Mouse (Mus musculus): ENCODE results near the gene Itpka. TPM values are rescaled to one million over a fixed set of nuclear protein-coding genes. Genes with fewer than 3 reads are reported as not detected.

Gene Itpka
- polyA plus RNA-seq, 1 experiment from 2014 or later: 0.19 TPM

DNA sequence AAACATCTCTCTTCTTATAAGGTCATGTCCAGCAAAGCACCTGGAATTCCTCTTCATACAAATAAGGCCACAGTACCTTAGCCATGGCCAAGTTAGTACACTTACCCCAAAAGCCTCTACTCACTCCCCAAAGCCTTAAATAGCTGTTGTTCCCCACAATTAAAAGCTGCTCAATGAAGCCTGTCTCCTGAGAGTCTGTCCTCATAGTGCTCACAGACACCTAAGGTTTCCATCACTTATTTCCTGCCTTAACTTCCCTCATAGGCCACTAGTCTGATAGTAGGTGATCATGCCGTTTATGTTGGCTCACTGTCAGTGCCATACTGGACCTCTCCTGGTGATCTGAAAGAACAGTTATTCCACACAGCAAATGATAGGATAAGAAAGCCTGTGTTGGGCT lies 20.1 kb downstream of the Itpka start:
- H3K4me1 ChIP-seq (ENCODE audit: control insufficient read depth, insufficient read depth, low read length): peaks cover 7% of the 10 kb centered on the region; the same call in 1 of the 2 replicates
- H3K27ac ChIP-seq (ENCODE audit: low read length): no peak overlapping the region
- H3K9ac ChIP-seq (ENCODE audit: low read depth, low read length): no peak overlapping the region
- no peaks in the 10 kb centered on the region for H3K9me3 ChIP-seq (replicated peaks; ENCODE audit: control insufficient read depth, low read length, poor library complexity, severe bottlenecking)
- peaks cover 24% of the 10 kb centered on the region for H3K27me3 ChIP-seq (ENCODE audit: control insufficient read depth, insufficient read depth, low read depth, low read length)
- no peak overlapping the region for H3K4me2 ChIP-seq (ENCODE audit: low read length)
- no peak for ATAC-seq
- H3K36me3 ChIP-seq (ENCODE audit: control insufficient read depth, insufficient read depth, low read length): peaks cover 14% of the 10 kb centered on the region; the same call in 1 of the 2 replicates
- 73% methylated on average over 1 of the region's 1 CpGs for WGBS
- H3K4me3 ChIP-seq (ENCODE audit: low read depth, low read length): no peak overlapping the region

DNA sequence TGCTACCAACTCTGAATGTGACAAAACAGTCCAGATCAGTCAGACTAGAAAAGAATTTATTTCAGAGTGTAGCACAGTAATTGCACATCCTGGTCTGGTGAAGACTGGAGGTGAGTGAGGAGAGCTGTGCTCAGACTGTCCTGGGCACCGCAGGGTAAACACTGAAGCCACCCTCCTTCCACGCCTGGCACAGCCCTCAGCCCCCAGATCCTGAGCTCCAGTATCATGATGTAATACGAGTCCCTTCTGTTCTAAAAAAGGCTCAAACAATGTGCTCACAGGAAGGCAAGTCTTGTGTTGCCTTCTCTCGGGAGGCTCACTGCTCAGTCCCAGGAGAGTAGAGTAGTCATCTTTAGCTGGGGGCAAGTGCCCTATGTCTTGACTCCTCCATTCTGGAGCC lies 21.8 kb downstream of the Itpka start:
- no peak overlapping the region for H3K4me2 ChIP-seq (ENCODE audit: low read length)
- WGBS: 71% methylated on average over 4 of the region's 4 CpGs
- peaks cover 21% of the 10 kb centered on the region for H3K36me3 ChIP-seq (ENCODE audit: control insufficient read depth, insufficient read depth, low read length)
- H3K27me3 ChIP-seq (ENCODE audit: control insufficient read depth, insufficient read depth, low read depth, low read length): peaks cover 14% of the 10 kb centered on the region
- no peaks in the 10 kb centered on the region for H3K9me3 ChIP-seq (replicated peaks; ENCODE audit: control insufficient read depth, low read length, poor library complexity, severe bottlenecking)
- no peak overlapping the region for H3K4me3 ChIP-seq (ENCODE audit: low read depth, low read length)
- H3K9ac ChIP-seq (ENCODE audit: low read depth, low read length): no peak overlapping the region
- H3K27ac ChIP-seq (ENCODE audit: low read length): no peak overlapping the region
- ATAC-seq: no peak
- H3K4me1 ChIP-seq (ENCODE audit: control insufficient read depth, insufficient read depth, low read length): no peaks in the 10 kb centered on the region; the same call in 1 of the 2 replicates

DNA sequence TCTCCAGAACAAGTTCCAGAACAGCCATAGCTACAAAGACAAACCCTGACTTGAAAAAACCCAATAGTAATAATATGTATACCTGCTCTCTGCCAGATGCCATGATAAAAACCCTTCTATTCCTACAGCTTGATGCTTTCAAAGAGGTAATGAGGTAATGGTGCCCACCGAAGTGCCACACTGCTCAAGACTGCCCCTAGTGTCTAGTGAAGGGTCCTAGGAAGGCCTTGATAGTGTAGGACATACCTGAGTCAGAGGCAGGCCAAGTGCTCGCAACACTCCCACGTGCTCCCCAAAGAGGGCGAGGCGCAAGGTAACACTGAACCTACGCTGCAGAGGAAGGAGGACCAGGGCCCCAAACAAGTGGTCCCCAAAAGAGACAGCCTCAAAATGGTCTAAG lies 25.1 kb downstream of the Itpka start:
- 90% methylated on average over 6 of the region's 6 CpGs for WGBS
- H3K36me3 ChIP-seq (ENCODE audit: control insufficient read depth, insufficient read depth, low read length): peaks cover 51% of the 10 kb centered on the region
- no peak overlapping the region for H3K27ac ChIP-seq (ENCODE audit: low read length)
- no peak overlapping the region for H3K4me3 ChIP-seq (ENCODE audit: low read depth, low read length)
- H3K4me1 ChIP-seq (ENCODE audit: control insufficient read depth, insufficient read depth, low read length): no peaks in the 10 kb centered on the region
- no peaks in the 10 kb centered on the region for H3K9me3 ChIP-seq (replicated peaks; ENCODE audit: control insufficient read depth, low read length, poor library complexity, severe bottlenecking)
- H3K27me3 ChIP-seq (ENCODE audit: control insufficient read depth, insufficient read depth, low read depth, low read length): no peaks in the 10 kb centered on the region
- no peak for ATAC-seq
- H3K9ac ChIP-seq (ENCODE audit: low read depth, low read length): no peak overlapping the region
- H3K4me2 ChIP-seq (ENCODE audit: low read length): no peak overlapping the region

DNA sequence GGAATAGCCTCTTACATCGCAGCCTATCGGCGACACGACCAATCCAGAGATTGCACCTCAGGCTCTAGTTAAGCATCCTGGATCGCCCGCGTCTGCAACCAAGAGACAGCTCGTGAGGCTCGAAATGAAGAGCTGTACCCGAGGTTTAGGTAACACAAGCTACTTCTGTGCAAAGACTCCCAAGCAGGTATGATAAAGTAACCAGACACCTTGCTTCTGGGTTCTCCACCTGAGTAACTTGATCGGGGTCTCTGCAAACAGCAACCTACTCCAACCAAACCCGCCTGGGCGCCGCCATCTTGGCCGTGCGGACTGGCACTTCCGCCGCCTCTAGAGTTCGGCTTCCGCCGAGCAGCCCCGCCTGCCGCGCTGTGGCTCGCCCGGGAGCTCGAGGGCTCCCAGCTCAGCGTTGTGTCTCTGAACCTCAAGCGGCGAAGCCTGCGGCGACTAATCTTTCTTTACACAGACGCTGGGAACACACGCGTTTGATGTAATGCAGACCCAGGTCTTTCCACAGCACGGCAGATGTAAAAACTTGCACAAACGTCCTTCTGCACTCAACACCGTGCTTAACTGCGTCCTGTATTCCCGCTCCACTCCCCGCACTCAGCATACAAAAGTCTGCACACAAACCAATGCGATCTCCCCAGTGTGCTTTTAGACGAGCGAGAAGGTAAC lies 45.2 kb downstream of the Itpka start, which contains the start of gene Rpap1:
TSS of gene Rpap1 (minus strand) at position 332 of the 678 bp plus-strand sequence.
- H3K9ac ChIP-seq (ENCODE audit: low read depth, low read length): peak within 1 kb of the TSS; percentile 77
- H3K9me3 ChIP-seq (replicated peaks; ENCODE audit: control insufficient read depth, low read length, poor library complexity, severe bottlenecking): no peaks in the 10 kb centered on the region
- peak within 1 kb of the TSS; percentile 80 for H3K4me2 ChIP-seq (ENCODE audit: low read length)
- H3K27ac ChIP-seq (ENCODE audit: low read length): peak within 1 kb of the TSS; percentile 85
- under 1% methylated on average over 44 of the region's 44 CpGs for WGBS
- peak within 1 kb of the TSS; percentile 71 for H3K4me3 ChIP-seq (ENCODE audit: low read depth, low read length)
- peaks cover 11% of the 10 kb centered on the region; the same call in 1 of the 2 replicates for H3K4me1 ChIP-seq (ENCODE audit: control insufficient read depth, insufficient read depth, low read length)
- peak; percentile 98 for ATAC-seq
- no peaks in the 10 kb centered on the region for H3K27me3 ChIP-seq (ENCODE audit: control insufficient read depth, insufficient read depth, low read depth, low read length)
- no peaks in the 10 kb centered on the region; the same call in 1 of the 2 replicates for H3K36me3 ChIP-seq (ENCODE audit: control insufficient read depth, insufficient read depth, low read length)

DNA sequence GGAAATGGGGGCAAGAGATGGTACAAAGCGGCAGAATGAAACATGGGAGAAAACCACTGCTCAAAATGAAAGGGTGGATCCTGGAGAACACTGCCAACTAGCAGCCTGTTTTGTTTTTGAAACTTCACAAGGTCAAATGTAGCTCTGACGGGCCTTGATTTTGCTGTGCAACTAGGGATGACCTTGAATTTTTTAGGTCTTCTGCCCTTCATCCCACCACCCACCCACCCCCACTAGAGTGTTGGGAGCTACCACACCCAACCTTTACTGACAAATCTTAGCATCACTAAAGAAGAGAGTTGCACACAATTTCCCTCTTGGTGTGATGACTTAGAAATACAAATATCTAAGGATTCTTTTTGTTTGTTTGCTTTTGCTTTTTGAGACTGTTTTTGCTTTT lies 47.9 kb downstream of the Itpka start:
- Histone ChIP-seq H3K4me2 (ENCODE audit: low read length) (no peak overlapping the region), H3K4me3 (ENCODE audit: low read depth, low read length) (no peak overlapping the region), H3K9me3 (replicated peaks; ENCODE audit: control insufficient read depth, low read length, poor library complexity, severe bottlenecking) (no peaks in the 10 kb centered on the region), H3K27ac (ENCODE audit: low read length) (no peak overlapping the region), H3K36me3 (ENCODE audit: control insufficient read depth, insufficient read depth, low read length) (no peaks in the 10 kb centered on the region), H3K4me1 (ENCODE audit: control insufficient read depth, insufficient read depth, low read length) (peaks cover 11% of the 10 kb centered on the region; the same call in 1 of the 2 replicates), H3K9ac (ENCODE audit: low read depth, low read length) (no peak overlapping the region), H3K27me3 (ENCODE audit: control insufficient read depth, insufficient read depth, low read depth, low read length) (no peaks in the 10 kb centered on the region)
- WGBS: 93% methylated on average over 2 of the region's 2 CpGs
- ATAC-seq: no peak

DNA sequence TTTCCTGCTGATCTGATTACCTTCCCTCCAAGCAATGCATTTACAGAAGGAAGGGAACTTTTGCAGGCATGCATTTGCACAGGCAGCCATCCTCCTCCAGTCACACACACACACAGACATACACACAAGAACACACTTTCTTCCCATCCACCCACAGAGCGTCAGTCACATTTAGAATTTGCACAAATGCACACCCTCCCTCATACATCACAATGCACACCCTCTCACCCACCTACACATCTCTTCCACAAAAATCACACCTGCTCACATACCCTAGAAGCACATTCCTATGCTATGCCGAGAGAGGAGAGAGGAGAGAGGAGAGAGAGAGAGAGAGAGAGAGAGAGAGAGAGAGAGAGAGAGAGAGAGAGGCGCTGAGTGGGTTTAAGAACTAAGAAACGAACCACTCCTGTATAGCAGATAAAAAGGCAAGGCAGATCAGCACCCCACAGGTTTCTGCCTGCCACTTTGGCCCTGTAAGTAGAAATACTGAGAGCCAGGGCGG lies 55.2 kb downstream of the Itpka start, which contains the start of gene Tyro3:
TSS of gene Tyro3 (plus strand) at position 455 of the 505 bp plus-strand sequence.
- Histone ChIP-seq H3K9me3 (replicated peaks; ENCODE audit: control insufficient read depth, low read length, poor library complexity, severe bottlenecking) (no peaks in the 10 kb centered on the region), H3K4me1 (ENCODE audit: control insufficient read depth, insufficient read depth, low read length) (peaks cover 16% of the 10 kb centered on the region), H3K4me3 (ENCODE audit: low read depth, low read length) (no peak within 1 kb of the TSS), H3K27me3 (ENCODE audit: control insufficient read depth, insufficient read depth, low read depth, low read length) (peaks cover 11% of the 10 kb centered on the region), H3K9ac (ENCODE audit: low read depth, low read length) (no peak within 1 kb of the TSS), H3K27ac (ENCODE audit: low read length) (no peak within 1 kb of the TSS), H3K36me3 (ENCODE audit: control insufficient read depth, insufficient read depth, low read length) (no peaks in the 10 kb centered on the region), H3K4me2 (ENCODE audit: low read length) (no peak within 1 kb of the TSS)
- WGBS: 60% methylated on average over 5 of the region's 5 CpGs
- ATAC-seq: no peak

DNA sequence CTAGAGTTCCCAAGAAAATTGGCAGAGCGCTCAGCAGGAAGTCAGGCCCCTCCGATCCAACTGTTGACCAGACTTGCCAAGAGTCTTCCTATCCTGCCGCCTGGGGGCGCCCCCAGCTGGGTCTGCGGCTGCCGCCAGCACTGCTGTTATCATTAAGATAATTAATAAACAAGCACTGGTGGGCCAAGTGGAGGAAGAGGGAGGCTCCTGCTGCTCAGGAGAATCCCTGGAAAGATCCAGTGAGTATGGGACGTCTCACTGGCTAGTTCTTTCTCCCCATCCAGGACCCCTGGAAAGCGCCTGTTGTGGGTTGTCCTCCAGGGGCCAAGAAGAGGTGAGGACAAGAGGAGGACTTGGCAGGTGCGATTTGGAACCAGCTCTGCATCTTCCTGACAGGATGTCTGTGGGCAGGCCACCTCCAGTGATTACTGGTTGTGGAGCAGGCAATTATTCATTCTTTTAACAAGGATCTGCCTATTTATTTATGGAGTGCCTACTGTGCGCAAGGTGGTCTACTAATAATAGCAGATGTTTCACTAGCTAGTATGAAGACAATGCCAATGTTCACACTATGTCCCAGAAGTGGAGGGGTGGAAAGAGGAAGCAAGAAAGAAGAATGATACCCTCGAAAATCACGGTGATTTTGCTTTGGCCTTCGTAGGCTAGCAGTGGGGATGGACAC lies 56.2 kb downstream of the Itpka start:
- H3K9me3 ChIP-seq (replicated peaks; ENCODE audit: control insufficient read depth, low read length, poor library complexity, severe bottlenecking): no peaks in the 10 kb centered on the region
- H3K4me2 ChIP-seq (ENCODE audit: low read length): peak overlapping the region; percentile 88; the same call in 1 of the 2 replicates
- H3K9ac ChIP-seq (ENCODE audit: low read depth, low read length): peak overlapping the region; percentile 7; the same call in 1 of the 2 replicates
- H3K27me3 ChIP-seq (ENCODE audit: control insufficient read depth, insufficient read depth, low read depth, low read length): peaks cover 11% of the 10 kb centered on the region
- H3K4me3 ChIP-seq (ENCODE audit: low read depth, low read length): peak overlapping the region; percentile 93
- peaks cover 3% of the 10 kb centered on the region; the same call in 1 of the 2 replicates for H3K36me3 ChIP-seq (ENCODE audit: control insufficient read depth, insufficient read depth, low read length)
- ATAC-seq: no peak
- H3K4me1 ChIP-seq (ENCODE audit: control insufficient read depth, insufficient read depth, low read length): peaks cover 22% of the 10 kb centered on the region
- WGBS: 11% methylated on average over 13 of the region's 13 CpGs
- H3K27ac ChIP-seq (ENCODE audit: low read length): no peak overlapping the region

DNA sequence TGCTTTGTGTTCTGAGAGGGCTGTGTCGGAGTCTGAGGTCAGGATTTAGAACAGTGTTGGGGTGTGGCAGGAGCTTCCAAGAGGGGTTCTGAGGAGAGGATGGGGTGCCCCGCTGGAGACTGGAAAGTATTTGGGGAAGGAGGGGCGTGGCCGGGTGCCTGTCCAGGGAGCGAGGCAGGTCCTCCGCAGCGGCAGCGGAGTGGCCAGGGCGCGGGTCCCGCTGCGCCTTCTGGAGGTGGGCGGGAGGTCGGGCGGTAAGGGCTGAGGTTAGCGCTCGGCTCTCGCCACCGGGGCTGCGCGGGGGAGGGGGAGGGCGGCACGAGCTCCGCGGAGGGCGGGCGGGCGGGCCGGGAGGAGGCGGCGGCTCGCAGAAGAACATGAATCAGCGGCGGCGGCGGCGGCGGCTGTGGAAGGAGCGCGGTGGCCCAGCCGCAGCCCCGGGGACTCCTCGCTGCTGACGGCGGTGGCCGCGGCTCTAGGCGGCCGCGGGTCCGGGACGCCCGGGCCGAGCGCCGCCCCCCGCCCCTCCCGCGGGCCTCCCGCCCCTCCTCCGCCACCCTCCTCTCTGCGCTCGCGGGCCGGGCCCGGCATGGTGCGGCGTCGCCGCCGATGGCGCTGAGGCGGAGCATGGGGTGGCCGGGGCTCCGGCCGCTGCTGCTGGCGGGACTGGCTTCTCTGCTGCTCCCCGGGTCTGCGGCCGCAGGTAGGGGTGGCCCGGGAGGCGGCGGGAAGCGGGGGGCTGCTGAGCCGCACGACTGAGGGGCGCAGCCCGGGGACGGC lies 57.2 kb downstream of the Itpka start:
- no peaks in the 10 kb centered on the region for H3K9me3 ChIP-seq (replicated peaks; ENCODE audit: control insufficient read depth, low read length, poor library complexity, severe bottlenecking)
- peak overlapping the region; percentile 95 for H3K9ac ChIP-seq (ENCODE audit: low read depth, low read length)
- peaks cover 29% of the 10 kb centered on the region for H3K4me1 ChIP-seq (ENCODE audit: control insufficient read depth, insufficient read depth, low read length)
- peak overlapping the region; percentile 93 for H3K4me3 ChIP-seq (ENCODE audit: low read depth, low read length)
- peaks cover 11% of the 10 kb centered on the region for H3K27me3 ChIP-seq (ENCODE audit: control insufficient read depth, insufficient read depth, low read depth, low read length)
- ATAC-seq: peak; percentile 68
- H3K27ac ChIP-seq (ENCODE audit: low read length): no peak overlapping the region; the same call in 1 of the 2 replicates
- WGBS: 1% methylated on average over 50 of the region's 89 CpGs
- peak overlapping the region; percentile 88 for H3K4me2 ChIP-seq (ENCODE audit: low read length)
- peaks cover 3% of the 10 kb centered on the region; the same call in 1 of the 2 replicates for H3K36me3 ChIP-seq (ENCODE audit: control insufficient read depth, insufficient read depth, low read length)
